Mouse (Mus musculus) large intestine, adult 2 months (tissue): ENCODE measurements around the gene Sgms1. TPM values are rescaled to one million over a fixed set of nuclear protein-coding genes. Genes with fewer than 3 reads are reported as not detected.

ENCODE experiments used
- DNase-seq: peaks from one replicate; pipeline ENCODE4 v3.0.0-alpha.2; 2012; ENCODE audit warnings: low read depth, low spot score
- WGBS: fragments of 180-500 bp; shearing (Covaris S2); methylation state at CpG from one replicate; pipeline ENCODE4 v1.1.7; 2018; 5-methylcytosine and 5-hydroxymethylcytosine counted together
- polyA plus RNA-seq: library from polyadenylated mRNA; depleted of rRNA; stranded (reverse); fragments of >200 nt; gene quantifications from 2 replicates; pipeline ENCODE4 v1.2.3, GENCODE M21; 2012; rRNA removed

The Sgms1 gene
- polyA plus RNA-seq = 18.3 and 24.7 TPM in 2 replicates

GRCm38 (mm10) chr19:32389001-32389871 is at the start of gene Sgms1:
Sgms1 (minus strand) TSS chr19:32389714.
- DNase-seq = no peak
- WGBS = under 1% methylated on average over 68 of the region's 68 CpGs

DNA sequence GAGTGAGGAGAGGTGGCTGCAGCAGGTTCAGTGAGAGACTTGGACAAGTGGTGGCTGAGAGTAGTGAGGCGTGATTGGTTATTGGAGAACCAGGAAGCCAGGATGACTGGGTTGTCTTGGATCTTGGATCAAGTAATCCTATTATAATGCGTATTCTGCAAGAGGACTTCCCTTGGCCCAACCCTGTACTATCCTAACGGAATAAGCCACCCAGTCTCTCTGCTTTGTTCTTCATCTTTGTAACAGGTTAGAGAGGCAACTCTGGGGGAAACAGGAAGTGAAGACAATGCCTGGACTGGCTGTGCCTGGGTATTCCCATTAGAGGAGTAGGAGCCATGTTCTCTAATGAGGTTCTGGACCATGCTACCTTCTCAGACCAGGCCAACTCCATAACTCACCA is 36.3 kb upstream of the Sgms1 start:
- 91% methylated on average over 3 of the region's 3 CpGs for WGBS
- no peak for DNase-seq

GRCm38 (mm10) chr19:32424706-32425105 is 35.2 kb upstream of the Sgms1 start:
- 90% methylated on average over 3 of the region's 3 CpGs for WGBS
- no peak for DNase-seq

GRCm38 (mm10) chr19:32419069-32419468 is 29.6 kb upstream of the Sgms1 start:
- no peak for DNase-seq

GRCm38 (mm10) chr19:32416692-32417317 is 27.3 kb upstream of the Sgms1 start:
- 74% methylated on average over 7 of the region's 7 CpGs for WGBS
- DNase-seq = no peak

More at GRCm38 (mm10) chr19:32419069-32419468, 29.6 kb upstream of the Sgms1 start:
- WGBS = 63% methylated on average over 3 of the region's 3 CpGs

DNA sequence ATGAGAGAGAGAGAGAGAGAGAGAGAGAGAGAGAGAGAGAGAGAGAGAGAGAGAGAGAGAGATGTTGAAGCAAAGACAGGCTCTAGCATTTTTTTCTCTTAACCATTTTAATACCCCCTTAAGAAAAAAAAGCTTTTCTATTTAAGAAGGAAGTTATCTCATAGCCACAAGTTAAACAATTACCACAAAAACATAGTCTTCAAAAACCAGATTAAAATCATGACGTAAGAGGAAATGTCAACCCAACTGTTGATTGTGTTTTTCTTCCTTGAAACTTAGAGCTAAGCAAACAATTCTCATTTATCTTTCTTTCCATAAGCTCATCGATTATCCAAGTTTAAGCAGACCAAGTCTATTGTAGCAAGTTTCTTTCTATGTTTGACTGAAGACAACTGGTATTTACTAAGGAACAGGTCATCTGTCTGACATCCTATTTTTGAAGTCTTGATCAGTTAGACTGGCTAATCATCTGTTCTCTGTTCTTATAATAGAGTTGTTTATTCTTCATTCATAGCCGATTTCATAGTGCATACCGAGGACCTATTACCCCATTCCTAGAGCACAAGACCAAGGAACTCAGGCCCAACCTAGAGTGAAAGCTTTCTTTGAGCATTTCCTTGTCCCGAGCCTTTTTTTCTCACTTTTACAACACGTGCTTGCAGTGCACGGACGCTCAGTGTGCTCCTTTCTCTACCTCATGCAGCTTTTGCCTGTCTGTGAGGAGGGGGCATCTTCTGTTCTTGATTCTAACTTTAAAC is 20.3 kb upstream of the Sgms1 start:
- no peak for DNase-seq
- 29% methylated on average over 8 of the region's 8 CpGs for WGBS

DNA sequence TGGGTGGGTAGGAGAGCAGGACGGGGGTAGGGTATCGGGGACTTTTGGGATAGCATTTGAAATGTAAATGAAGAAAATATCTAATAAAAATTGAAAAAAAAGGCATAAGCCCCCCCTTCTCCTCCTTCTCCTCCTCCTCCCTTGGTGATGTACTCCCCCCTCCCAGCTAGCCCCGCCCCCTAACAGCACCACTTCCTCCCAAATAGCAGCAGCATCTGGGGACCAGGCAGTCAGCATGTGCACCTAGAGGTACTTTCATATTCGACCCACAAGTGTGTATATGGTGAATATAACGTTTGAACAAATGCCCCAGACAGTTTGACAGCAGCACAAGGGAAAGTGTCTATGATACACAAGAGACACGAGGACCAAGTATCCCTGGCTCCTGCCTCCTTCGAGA is 17.2 kb upstream of the Sgms1 start:
- no peak for DNase-seq
- WGBS = 70% methylated on average over 7 of the region's 7 CpGs

- no peak for DNase-seq
- 59% methylated on average over 5 of the region's 5 CpGs for WGBS
Measured at GRCm38 (mm10) chr19:32404386-32404785, 14.9 kb upstream of the Sgms1 start.

DNA sequence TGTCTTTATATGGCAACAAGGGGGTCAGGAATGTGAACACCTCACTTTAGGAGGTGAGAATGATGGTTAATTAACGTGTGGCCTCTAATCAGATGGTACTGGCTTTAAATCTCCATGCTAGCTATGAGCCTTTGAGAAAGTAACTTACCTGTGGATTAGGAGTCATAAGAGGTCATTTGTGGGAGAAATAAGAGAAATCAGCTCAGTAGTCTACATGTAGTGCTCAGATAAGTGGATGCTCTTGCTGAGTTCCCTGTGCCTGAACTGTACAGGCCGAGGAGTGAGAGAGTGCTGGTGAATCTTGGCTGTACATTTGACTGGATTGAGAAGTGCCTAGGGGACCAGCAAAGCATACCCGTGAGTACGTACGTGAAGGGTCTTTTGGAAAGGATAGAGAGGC is 14.3 kb upstream of the Sgms1 start:
- no peak for DNase-seq
- 97% methylated on average over 5 of the region's 5 CpGs for WGBS

DNA sequence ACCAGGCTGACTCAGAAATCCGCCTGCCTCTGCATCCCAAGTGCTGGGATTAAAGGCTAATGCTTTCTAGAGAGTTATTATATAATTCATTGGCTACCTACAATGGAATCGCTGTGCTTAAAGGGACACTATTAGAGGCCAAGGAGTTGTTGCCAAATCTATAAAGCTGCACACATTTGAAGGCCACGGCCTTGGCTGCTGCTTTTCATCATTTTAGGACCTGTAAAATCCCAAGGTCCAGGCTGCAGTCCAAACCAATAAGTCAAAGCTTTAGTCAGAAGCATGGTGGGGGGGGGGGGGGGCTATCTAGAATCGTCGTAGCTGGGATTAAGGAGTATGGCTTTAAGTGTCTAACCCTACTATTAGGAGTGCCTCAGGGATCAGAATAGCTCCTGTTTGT is 9.0 kb upstream of the Sgms1 start:
- WGBS = 66% methylated on average over 5 of the region's 5 CpGs
- DNase-seq = no peak

GRCm38 (mm10) chr19:32396303-32396702 is 6.8 kb upstream of the Sgms1 start:
- no peak for DNase-seq
- WGBS = 46% methylated on average over 6 of the region's 6 CpGs

- no peak for DNase-seq
- WGBS = 97% methylated on average over 13 of the region's 13 CpGs
Measured at GRCm38 (mm10) chr19:32394825-32395224, 5.3 kb upstream of the Sgms1 start.

DNA sequence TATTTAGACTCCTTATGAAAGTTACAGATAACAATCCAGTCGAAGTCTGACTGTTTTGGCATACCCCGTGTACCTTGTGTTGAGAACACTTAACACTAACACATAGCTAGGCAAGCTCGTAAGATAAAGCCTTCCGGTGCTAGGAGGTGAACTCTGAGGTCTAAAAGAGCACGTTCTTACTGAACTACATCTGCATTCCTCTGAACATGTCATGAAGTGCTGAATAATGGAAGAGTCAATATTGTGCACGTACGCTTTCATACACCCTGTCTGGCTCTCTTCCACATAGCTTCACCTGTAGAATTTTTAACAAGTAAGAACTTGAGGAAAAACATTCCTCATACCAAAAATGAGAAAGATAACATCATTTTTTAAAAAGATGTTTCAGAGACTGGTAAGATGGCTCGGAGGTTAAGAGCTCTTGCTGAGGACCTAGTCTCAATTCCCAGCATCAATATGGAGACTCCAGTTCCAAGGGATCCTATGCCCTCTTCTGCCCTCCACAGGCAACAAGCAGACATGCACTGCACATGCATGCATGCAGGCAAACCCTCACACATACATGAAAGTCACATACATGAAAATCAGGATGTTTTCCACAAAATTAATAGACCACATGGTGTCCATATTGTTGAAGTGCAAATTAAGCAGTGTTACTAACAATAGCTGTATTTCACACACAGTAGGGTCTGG is 4.4 kb upstream of the Sgms1 start:
- no peak for DNase-seq
- WGBS = 83% methylated on average over 8 of the region's 8 CpGs

DNA sequence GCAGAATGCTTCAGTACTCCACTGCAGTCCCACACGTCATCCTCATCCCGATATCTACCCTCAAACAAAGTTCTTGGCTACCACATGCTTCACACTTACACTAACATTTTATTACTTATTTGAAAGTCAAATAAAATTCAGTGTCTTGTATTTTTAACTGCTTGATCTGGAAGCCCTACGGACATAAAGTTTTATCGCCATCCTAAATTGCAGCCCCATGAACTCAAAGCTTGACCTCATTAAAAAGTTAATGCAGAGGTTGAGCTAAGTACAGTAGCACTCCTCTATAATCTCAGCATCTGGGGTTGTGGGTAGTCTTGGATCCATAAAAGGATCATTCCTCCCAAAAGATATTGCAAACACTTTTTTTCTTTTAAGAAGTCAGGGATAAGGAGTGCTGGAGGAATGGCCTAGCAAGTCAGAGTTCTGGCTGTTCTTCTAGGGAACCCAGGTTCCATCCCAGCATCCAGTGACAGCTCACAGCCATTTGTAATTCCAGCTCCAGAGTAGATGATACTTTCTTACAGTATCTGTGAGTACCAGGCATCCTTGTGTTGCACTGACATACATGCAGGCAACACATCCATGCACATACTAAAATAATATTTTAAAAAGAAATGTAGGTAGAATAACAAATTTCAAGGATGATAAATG is 3.7 kb upstream of the Sgms1 start:
- WGBS = 23% methylated on average over 4 of the region's 4 CpGs
- DNase-seq = no peak

- WGBS = 97% methylated on average over 3 of the region's 3 CpGs
- no peak for DNase-seq
Measured at GRCm38 (mm10) chr19:32391441-32391840, 1.9 kb upstream of the Sgms1 start.

DNA sequence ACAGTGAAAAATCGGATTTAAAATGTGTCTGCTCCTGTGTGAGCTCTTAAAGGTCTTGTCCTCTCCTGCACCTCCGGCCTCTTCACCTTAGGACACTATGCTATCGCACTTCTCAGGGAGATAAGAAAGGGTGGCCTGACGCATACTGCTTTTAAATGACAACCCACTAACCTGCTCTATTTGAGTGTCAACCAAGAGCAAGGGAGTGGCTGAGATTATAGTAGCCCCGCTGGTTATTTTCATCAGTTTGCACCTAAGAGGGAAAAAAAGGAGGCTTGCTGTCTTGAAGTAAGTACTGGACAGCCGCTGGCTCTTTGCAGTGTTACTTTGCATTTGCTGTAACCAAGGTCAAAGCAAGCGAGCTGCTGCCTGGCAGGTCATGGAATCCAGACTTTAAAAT is 602 bp upstream of the Sgms1 start:
- 55% methylated on average over 7 of the region's 7 CpGs for WGBS
- DNase-seq = no peak

DNA sequence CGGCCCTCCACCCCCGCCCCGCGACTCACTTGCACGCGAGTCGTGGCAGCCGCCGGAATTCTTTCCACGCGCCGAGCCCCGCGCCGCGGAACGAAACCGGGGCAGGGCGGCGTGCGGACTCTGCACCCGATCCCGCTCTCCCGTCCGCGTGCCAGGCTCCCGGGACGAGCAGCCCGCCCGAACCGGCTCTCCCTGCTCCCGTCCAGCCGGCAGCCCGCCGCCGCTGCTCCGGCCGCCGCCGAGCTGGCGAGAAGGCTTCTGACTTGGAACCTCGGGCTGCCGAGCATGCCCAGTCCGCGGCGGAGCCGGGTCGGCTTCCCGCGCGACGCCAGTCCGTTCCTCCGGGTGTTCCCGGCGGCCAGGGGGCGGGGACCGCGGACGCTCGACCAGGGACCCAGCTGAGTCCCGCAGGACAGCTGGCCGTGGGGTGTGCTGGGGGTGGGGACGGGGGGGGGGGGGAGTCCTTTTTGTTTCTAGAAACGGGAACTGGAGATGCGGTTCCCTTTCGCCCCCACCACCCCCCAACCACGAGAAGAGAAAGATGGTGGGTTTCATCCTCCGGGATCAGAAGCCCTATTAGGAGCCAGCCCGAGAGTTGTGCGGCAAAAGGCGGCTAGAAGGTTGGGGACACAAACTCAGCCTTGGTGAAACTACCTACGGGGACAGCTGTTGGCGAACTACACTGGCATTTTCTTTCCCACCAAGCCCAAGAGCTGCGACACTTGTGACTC is 1.2 kb downstream of the Sgms1 start:
- WGBS = under 1% methylated on average over 74 of the region's 75 CpGs
- DNase-seq = no peak

DNA sequence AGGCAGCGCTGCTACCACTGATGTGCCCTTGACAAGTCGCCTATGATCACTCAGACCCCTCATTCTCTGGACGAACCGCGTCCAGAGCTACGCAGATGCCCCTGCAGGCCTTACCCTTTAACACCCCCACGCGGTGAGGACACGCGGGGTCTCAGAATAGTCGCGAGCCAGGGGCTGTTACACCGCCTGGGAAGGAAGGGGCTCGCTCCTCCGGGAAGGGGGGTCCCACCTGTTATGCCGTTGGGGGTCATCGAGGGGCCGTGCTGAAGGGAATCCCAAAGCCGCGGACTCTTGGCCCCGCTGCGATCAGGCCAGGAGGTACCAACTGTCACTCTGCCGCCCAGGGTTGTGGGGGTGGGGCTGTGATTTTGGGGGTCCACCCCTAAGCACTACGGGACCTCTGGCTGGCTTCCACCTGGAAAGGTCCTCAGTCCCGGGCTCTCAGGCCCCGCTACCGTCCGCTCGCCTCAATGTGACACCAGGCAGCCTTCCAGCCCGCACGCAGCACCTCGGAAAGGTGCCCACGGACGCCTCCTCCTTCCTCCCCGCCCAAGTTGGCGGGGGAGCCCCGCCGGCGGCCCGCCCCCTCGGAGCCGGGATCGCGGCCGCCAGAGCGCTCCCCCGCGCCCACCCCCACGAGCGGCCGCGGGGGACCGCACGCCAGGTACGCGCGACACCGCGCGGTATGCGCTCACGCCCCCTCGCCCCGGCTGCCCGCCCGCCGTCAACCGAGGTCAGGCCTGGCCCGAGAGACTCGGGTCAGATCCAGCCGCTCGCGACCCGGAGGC is 1.9 kb downstream of the Sgms1 start:
- under 1% methylated on average over 73 of the region's 74 CpGs for WGBS
- DNase-seq = no peak
